Mouse (Mus musculus) midbrain, embryonic 14.5 days (tissue): Measurements from ENCODE around the gene Kel. TPM values are rescaled to one million over a fixed set of nuclear protein-coding genes. Genes with fewer than 3 reads are reported as not detected.
A peak's percentile ranks its signal among the peaks of the same experiment; 100 is the strongest.

Source experiments
- ATAC-seq: fragments of 200-750 bp; cut with Nextera tagmentation; 2 replicates; pipeline ENCODE4 v1.8.0; 2017; ENCODE audit warnings: moderate number of reproducible peaks, moderate library complexity; ENCODE audit not compliant: low FRiP score, low TSS enrichment
- DNase-seq: peaks from one replicate; pipeline ENCODE4 v3.0.0-alpha.2; 2015
- H3K27ac ChIP-seq: fragments of 300-500 bp; sonication (generic); replicated peaks from 2 replicates; pipeline ENCODE4 v1.5.1; 2014; ENCODE audit warnings: mild to moderate bottlenecking, low read depth, low read length, moderate library complexity
- H3K27me3 ChIP-seq: fragments of 300-500 bp; sonication (generic); 2 replicates; pipeline ENCODE4 v1.6.1; 2014; ENCODE audit warnings: low read length, control low read depth, mixed read lengths; ENCODE audit not compliant: control insufficient read depth, insufficient read depth
- H3K36me3 ChIP-seq: fragments of 300-500 bp; sonication (generic); 2 replicates; pipeline ENCODE4 v1.6.1; 2014; ENCODE audit warnings: low read length, control low read depth; ENCODE audit not compliant: control insufficient read depth, insufficient read depth
- H3K4me1 ChIP-seq: fragments of 300-500 bp; sonication (generic); 2 replicates; pipeline ENCODE4 v1.6.1; 2014; ENCODE audit warnings: mild to moderate bottlenecking, antibody characterized with exemption, low read length, control low read depth; ENCODE audit not compliant: control insufficient read depth, insufficient read depth
- H3K4me2 ChIP-seq: fragments of 300-500 bp; sonication (generic); 2 replicates; pipeline ENCODE4 v1.6.1; 2014; ENCODE audit warnings: mild to moderate bottlenecking, low read length, moderate library complexity
- H3K4me3 ChIP-seq: fragments of 300-500 bp; sonication (generic); replicated peaks from 2 replicates; pipeline ENCODE4 v1.5.1; 2014; ENCODE audit warnings: low read depth, low read length
- H3K9ac ChIP-seq: fragments of 300-500 bp; sonication (generic); replicated peaks from 2 replicates; pipeline ENCODE4 v1.6.1; 2014; ENCODE audit warnings: mild to moderate bottlenecking, low read length, moderate library complexity
- H3K9me3 ChIP-seq: fragments of 300-500 bp; sonication (generic); 2 replicates; pipeline ENCODE4 v1.6.1; 2016; ENCODE audit warnings: low read length, control low read depth, mixed read lengths; ENCODE audit not compliant: control insufficient read depth
- WGBS: fragments of 180-500 bp; shearing (Covaris S2); extraction: QIAGEN DNeasy Blood & Tissue Kit; methylation state at CpG from one replicate; pipeline ENCODE4 v1.1.7; 2014; 5-methylcytosine and 5-hydroxymethylcytosine counted together
- polyA plus RNA-seq: library from polyadenylated mRNA; unstranded; fragments of >200 nt; fragmentation: Nextera tagmentation; extraction: Ambion mirVana; gene quantifications from 2 replicates; pipeline ENCODE4 v1.2.1, GENCODE M21; 2014

Gene Kel
- polyA plus RNA-seq, 1 experiment from 2014 or later = 0.72 TPM

GRCm38 (mm10) chr6:41676530-41676929 lies 27.6 kb downstream of the Kel start:
- DNase-seq = no peak
- WGBS = 96% methylated on average over 2 of the region's 2 CpGs
- no peaks in the 10 kb centered on the region for H3K4me1 ChIP-seq
- H3K27me3 ChIP-seq = no peaks in the 10 kb centered on the region
- H3K4me3 ChIP-seq = no peak overlapping the region
- H3K9me3 ChIP-seq = no peaks in the 10 kb centered on the region
- no peak overlapping the region for H3K9ac ChIP-seq
- no peak overlapping the region for H3K27ac ChIP-seq
- no peak overlapping the region for H3K4me2 ChIP-seq
- no peaks in the 10 kb centered on the region for H3K36me3 ChIP-seq
- no peak for ATAC-seq

GRCm38 (mm10) chr6:41662320-41662719 lies 41.8 kb downstream of the Kel start:
- 37% methylated on average over 2 of the region's 2 CpGs for WGBS
- ATAC-seq (no peak), DNase-seq (peak; percentile 14)
- H3K36me3 ChIP-seq = no peaks in the 10 kb centered on the region
- H3K4me3 ChIP-seq = no peak overlapping the region
- no peak overlapping the region for H3K9ac ChIP-seq
- no peaks in the 10 kb centered on the region for H3K4me1 ChIP-seq
- H3K27me3 ChIP-seq = no peaks in the 10 kb centered on the region
- no peak overlapping the region for H3K27ac ChIP-seq
- H3K9me3 ChIP-seq = no peaks in the 10 kb centered on the region
- no peak overlapping the region for H3K4me2 ChIP-seq

GRCm38 (mm10) chr6:41658487-41658886 lies 45.7 kb downstream of the Kel start:
- DNase-seq = no peak
- WGBS = 90% methylated on average over 1 of the region's 1 CpGs
- no peaks in the 10 kb centered on the region for H3K36me3 ChIP-seq
- H3K9me3 ChIP-seq = no peaks in the 10 kb centered on the region
- H3K4me2 ChIP-seq = no peak overlapping the region
- H3K9ac ChIP-seq = no peak overlapping the region
- no peak overlapping the region for H3K4me3 ChIP-seq
- H3K27me3 ChIP-seq = no peaks in the 10 kb centered on the region
- H3K4me1 ChIP-seq = no peaks in the 10 kb centered on the region
- H3K27ac ChIP-seq = no peak overlapping the region
- ATAC-seq = no peak

GRCm38 (mm10) chr6:41654648-41655047 lies 49.5 kb downstream of the Kel start:
- Histone ChIP-seq H3K9me3 (no peaks in the 10 kb centered on the region), H3K9ac (no peak overlapping the region), H3K27ac (no peak overlapping the region), H3K4me3 (no peak overlapping the region), H3K4me1 (no peaks in the 10 kb centered on the region), H3K27me3 (no peaks in the 10 kb centered on the region), H3K36me3 (no peaks in the 10 kb centered on the region), H3K4me2 (no peak overlapping the region)
- no peak for ATAC-seq
- WGBS = 91% methylated on average over 8 of the region's 8 CpGs
- DNase-seq = no peak

- Histone ChIP-seq H3K9ac (no peak overlapping the region), H3K27ac (no peak overlapping the region), H3K4me2 (no peak overlapping the region), H3K27me3 (no peaks in the 10 kb centered on the region), H3K36me3 (no peaks in the 10 kb centered on the region), H3K4me3 (no peak overlapping the region), H3K4me1 (no peaks in the 10 kb centered on the region), H3K9me3 (no peaks in the 10 kb centered on the region)
- DNase-seq (no peak), ATAC-seq (no peak)
- 93% methylated on average over 5 of the region's 5 CpGs for WGBS
Observed at GRCm38 (mm10) chr6:41653173-41653572, 51.0 kb downstream of the Kel start.

GRCm38 (mm10) chr6:41646672-41647071 lies 57.5 kb downstream of the Kel start:
- Histone ChIP-seq H3K27ac (no peak overlapping the region), H3K4me1 (no peaks in the 10 kb centered on the region), H3K9ac (no peak overlapping the region), H3K36me3 (no peaks in the 10 kb centered on the region), H3K27me3 (no peaks in the 10 kb centered on the region), H3K9me3 (no peaks in the 10 kb centered on the region), H3K4me3 (no peak overlapping the region), H3K4me2 (no peak overlapping the region)
- ATAC-seq (no peak), DNase-seq (no peak)

- H3K36me3 ChIP-seq = no peaks in the 10 kb centered on the region
- 89% methylated on average over 3 of the region's 3 CpGs for whole genome bisulfite sequencing
- no peak overlapping the region for H3K9ac ChIP-seq
- no peak overlapping the region for H3K27ac ChIP-seq
- H3K4me2 ChIP-seq = no peak overlapping the region
- H3K27me3 ChIP-seq = no peaks in the 10 kb centered on the region
- H3K4me3 ChIP-seq = no peak overlapping the region
- ATAC-seq = no peak
- no peak for DNase-seq
- H3K4me1 ChIP-seq = no peaks in the 10 kb centered on the region
- no peaks in the 10 kb centered on the region for H3K9me3 ChIP-seq
Observed at GRCm38 (mm10) chr6:41646220-41646619, 57.9 kb downstream of the Kel start.

- Histone ChIP-seq H3K4me1 (no peaks in the 10 kb centered on the region), H3K4me3 (no peak overlapping the region), H3K27me3 (no peaks in the 10 kb centered on the region), H3K27ac (no peak overlapping the region), H3K4me2 (no peak overlapping the region), H3K9ac (no peak overlapping the region), H3K9me3 (no peaks in the 10 kb centered on the region), H3K36me3 (no peaks in the 10 kb centered on the region)
- ATAC-seq (no peak), DNase-seq (no peak)
- 93% methylated on average over 3 of the region's 3 CpGs for WGBS
Observed at GRCm38 (mm10) chr6:41643227-41643626, 60.9 kb downstream of the Kel start.

GRCm38 (mm10) chr6:41642765-41643164 lies 61.4 kb downstream of the Kel start:
- 90% methylated on average over 4 of the region's 4 CpGs for WGBS
- Histone ChIP-seq H3K4me3 (no peak overlapping the region), H3K9ac (no peak overlapping the region), H3K9me3 (no peaks in the 10 kb centered on the region), H3K4me1 (no peaks in the 10 kb centered on the region), H3K27ac (no peak overlapping the region), H3K36me3 (no peaks in the 10 kb centered on the region), H3K27me3 (no peaks in the 10 kb centered on the region), H3K4me2 (no peak overlapping the region)
- DNase-seq = no peak
- ATAC-seq = no peak
